Mouse (Mus musculus): ENCODE data around the gene Ppp1r17. TPM values are rescaled to one million over a fixed set of nuclear protein-coding genes. Genes with fewer than 3 reads are reported as not detected.

Gene Ppp1r17
- polyA plus RNA-seq, 1 experiment from 2014 or later = 20.1 TPM

DNA sequence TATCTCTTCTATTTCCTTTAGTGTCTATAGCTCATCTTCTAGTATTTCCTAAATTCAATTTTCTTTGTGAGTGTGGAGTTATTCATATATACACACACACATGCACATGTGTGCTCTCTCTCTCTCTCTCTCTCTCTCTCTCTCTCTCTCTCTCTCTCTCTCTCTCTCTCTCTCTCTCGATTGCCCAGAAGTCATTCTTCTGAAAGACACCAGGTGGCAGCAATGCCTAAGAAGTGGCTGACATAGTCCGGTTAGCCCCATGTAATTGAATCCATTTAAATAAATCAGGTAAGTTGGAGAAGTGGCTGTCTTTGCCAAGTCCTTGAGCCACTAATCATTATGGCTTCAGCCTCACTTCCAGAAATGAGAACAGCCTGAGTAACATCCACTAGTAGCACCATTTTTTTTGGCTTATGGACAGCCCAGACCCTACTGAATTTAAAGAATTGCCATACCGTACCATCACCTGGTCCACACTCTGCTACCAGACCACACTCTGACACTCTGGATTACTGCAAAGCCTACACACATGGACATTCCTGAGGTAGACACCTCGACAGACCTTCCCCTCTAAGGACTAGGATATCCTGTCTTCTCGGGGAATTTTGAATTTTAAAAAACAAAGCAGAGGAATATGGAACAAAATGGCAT, 49.5 kb downstream of the Ppp1r17 start:
- Histone ChIP-seq H3K4me2 (no peak overlapping the region), H3K4me1 (ENCODE audit: control insufficient read depth, insufficient read depth, low read length) (no peaks in the 10 kb centered on the region), H3K9me3 (ENCODE audit: control insufficient read depth, low read length) (no peaks in the 10 kb centered on the region), H3K36me3 (ENCODE audit: control insufficient read depth, insufficient read depth, low read length) (no peaks in the 10 kb centered on the region), H3K9ac (ENCODE audit: low read length) (no peak overlapping the region), H3K27ac (ENCODE audit: low read depth, low read length) (no peak overlapping the region), H3K27me3 (ENCODE audit: control insufficient read depth, insufficient read depth, low read length) (no peaks in the 10 kb centered on the region), H3K4me3 (ENCODE audit: low read depth, low read length) (no peak overlapping the region)
- ATAC-seq (ENCODE audit: low FRiP score) = peak; percentile 84
- peak; percentile 90 for DNase-seq (ENCODE audit: low spot score, missing footprints)
- WGBS = 41% methylated on average over 5 of the region's 5 CpGs

DNA sequence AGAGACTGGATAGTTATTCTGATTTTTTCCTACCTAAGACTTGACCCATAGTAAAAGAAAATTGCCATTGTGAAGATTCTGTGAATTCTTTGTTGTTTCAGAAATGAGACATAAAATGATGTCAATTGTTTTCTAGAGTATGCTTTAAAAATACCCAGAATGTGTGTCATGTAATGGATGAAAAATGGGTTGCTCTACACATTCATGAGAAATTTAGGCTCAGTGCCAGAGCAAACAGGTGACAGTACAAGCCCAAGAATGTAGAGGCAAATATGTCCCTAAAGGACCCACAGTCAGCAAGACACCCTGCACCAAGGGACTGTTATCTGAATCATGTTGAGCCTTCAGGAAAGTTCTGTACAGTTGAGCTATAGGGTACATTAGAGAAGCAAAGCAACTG, 51.2 kb downstream of the Ppp1r17 start:
- no peak overlapping the region for H3K9ac ChIP-seq (ENCODE audit: low read length)
- H3K27me3 ChIP-seq (ENCODE audit: control insufficient read depth, insufficient read depth, low read length) = no peaks in the 10 kb centered on the region
- no peak for ATAC-seq (ENCODE audit: low FRiP score)
- H3K4me3 ChIP-seq (ENCODE audit: low read depth, low read length) = no peak overlapping the region
- H3K36me3 ChIP-seq (ENCODE audit: control insufficient read depth, insufficient read depth, low read length) = no peaks in the 10 kb centered on the region
- no peaks in the 10 kb centered on the region for H3K9me3 ChIP-seq (ENCODE audit: control insufficient read depth, low read length)
- H3K4me1 ChIP-seq (ENCODE audit: control insufficient read depth, insufficient read depth, low read length) = no peaks in the 10 kb centered on the region
- peak; percentile 62 for DNase-seq (ENCODE audit: low spot score, missing footprints)
- no peak overlapping the region for H3K4me2 ChIP-seq
- H3K27ac ChIP-seq (ENCODE audit: low read depth, low read length) = no peak overlapping the region

- WGBS = 38% methylated on average over 4 of the region's 4 CpGs
- Histone ChIP-seq H3K27me3 (ENCODE audit: control insufficient read depth, insufficient read depth, low read length) (no peaks in the 10 kb centered on the region), H3K36me3 (ENCODE audit: control insufficient read depth, insufficient read depth, low read length) (no peaks in the 10 kb centered on the region), H3K27ac (ENCODE audit: low read depth, low read length) (no peak overlapping the region), H3K4me2 (no peak overlapping the region), H3K4me3 (ENCODE audit: low read depth, low read length) (no peak overlapping the region), H3K9me3 (ENCODE audit: control insufficient read depth, low read length) (no peaks in the 10 kb centered on the region), H3K9ac (ENCODE audit: low read length) (no peak overlapping the region), H3K4me1 (ENCODE audit: control insufficient read depth, insufficient read depth, low read length) (no peaks in the 10 kb centered on the region)
- peak; percentile 64; the same call in 1 of the 2 replicates for ATAC-seq (ENCODE audit: low FRiP score)
- peak; percentile 79 for DNase-seq (ENCODE audit: low spot score, missing footprints)
These were observed 59.1 kb downstream of the Ppp1r17 start for GRCm38 (mm10) chr6:56076378-56076805.

Other genes with a start within 250 kb of the Ppp1r17 start
- gene Itprid1, start 180.6 kb upstream of the Ppp1r17 start, polyA plus RNA-seq (2014; fragmentation: Nextera tagmentation; extraction: Ambion mirVana) = 0.07 and 0.08 TPM in 2 replicates

Measured in midbrain, embryonic 11.5 days (tissue).